ENCODE assay signal across 33 mouse cellular contexts in genomic region chr10:51631411-51632136, GRCm38 (mm10). TPM values are rescaled to one million over a fixed set of nuclear protein-coding genes. Genes with fewer than 3 reads are reported as not detected.
DNase-seq lines count a peak whose midpoint lies in the region; ATAC-seq and TF ChIP-seq lines count a peak whose summit lies in the region.
"Had no signal": no experiment of that assay in that cellular context is flagged by ENCODE, and none has a peak within 500 bp of the region (broad histone marks: within the 10 kb centered on the region; RNA-seq: fewer than 3 reads in every experiment).

Gene Gprc6a (minus strand): TSS chr10:51631461.

- no peak within 1 kb of the TSS for H3K27ac ChIP-seq in forebrain, embryonic 14.5 days (ENCODE audit: low read depth, low read length)
- no peak within 1 kb of the TSS for H3K27ac ChIP-seq in forebrain, embryonic 15.5 days (replicated peaks)
- H3K27ac ChIP-seq in liver, postnatal 0 days (ENCODE audit: low read depth), result no peak within 1 kb of the TSS
- H3K27ac ChIP-seq in liver, embryonic 11.5 days (ENCODE audit: low read depth, low read length), result no peak within 1 kb of the TSS
- H3K27ac ChIP-seq: hindbrain, embryonic 14.5 days; limb, embryonic 15.5 days; stomach, embryonic 15.5 days had no signal

- no peak within 1 kb of the TSS for H3K4me3 ChIP-seq in forebrain, embryonic 14.5 days (ENCODE audit: low read depth, low read length)
- H3K4me3 ChIP-seq in forebrain, embryonic 15.5 days, result no peak within 1 kb of the TSS
- no peak within 1 kb of the TSS for H3K4me3 ChIP-seq in liver, postnatal 0 days (ENCODE audit: low read depth, low read length)
- H3K4me3 ChIP-seq in liver, embryonic 11.5 days (ENCODE audit: low read depth, low read length), result no peak within 1 kb of the TSS
- H3K4me3 ChIP-seq: heart, embryonic 12.5 days; limb, embryonic 15.5 days; stomach, embryonic 15.5 days had no signal

- WGBS in forebrain, embryonic 14.5 days, result 41% methylated on average over 8 of the region's 8 CpGs
- WGBS in forebrain, embryonic 15.5 days, result 40% methylated on average over 8 of the region's 8 CpGs
- WGBS in liver, postnatal 0 days (ENCODE audit: insufficient replicate concordance), result 56% methylated on average over 8 of the region's 8 CpGs
- 74% methylated on average over 8 of the region's 8 CpGs for WGBS in liver, embryonic 11.5 days

- no peak within 1 kb of the TSS for H3K9ac ChIP-seq in forebrain, embryonic 14.5 days (ENCODE audit: low read length)
- H3K9ac ChIP-seq in forebrain, embryonic 15.5 days (replicated peaks), result no peak within 1 kb of the TSS
- H3K9ac ChIP-seq in liver, postnatal 0 days (replicated peaks), result no peak within 1 kb of the TSS
- H3K9ac ChIP-seq in liver, embryonic 11.5 days (ENCODE audit: low read depth, low read length), result no peak within 1 kb of the TSS
- H3K9ac ChIP-seq: heart, embryonic 12.5 days; hindbrain, embryonic 14.5 days; limb, embryonic 15.5 days; stomach, embryonic 15.5 days had no signal

- no peak for ATAC-seq in forebrain, embryonic 14.5 days
- ATAC-seq in forebrain, embryonic 15.5 days (replicated peaks), result no peak
- peak; percentile 71 for ATAC-seq in liver, postnatal 0 days
- no peak for ATAC-seq in liver, embryonic 11.5 days (replicated peaks; ENCODE audit: low FRiP score)
- ATAC-seq in erythroid progenitor cell, adult 5-6 weeks (replicated peaks; ENCODE audit: low FRiP score, poor library complexity, severe bottlenecking), result no peak
- ATAC-seq: intestine, postnatal 0 days; Patski had no signal

- TF ChIP-seq CTCF in liver, postnatal 0 days (IDR thresholded peaks at IDR 0.05; ENCODE audit: low read depth), result no peak

- no peaks in the 10 kb centered on the region for H3K27me3 ChIP-seq in forebrain, embryonic 14.5 days (replicated peaks; ENCODE audit: control insufficient read depth, insufficient read depth, low read length)
- no peaks in the 10 kb centered on the region for H3K27me3 ChIP-seq in forebrain, embryonic 15.5 days
- H3K27me3 ChIP-seq in liver, postnatal 0 days (ENCODE audit: insufficient read depth, low read length), result no peaks in the 10 kb centered on the region
- no peaks in the 10 kb centered on the region for H3K27me3 ChIP-seq in liver, embryonic 11.5 days (replicated peaks; ENCODE audit: control insufficient read depth, insufficient read depth, low read length)
- H3K27me3 ChIP-seq: heart, embryonic 12.5 days; limb, embryonic 15.5 days; stomach, embryonic 15.5 days had no signal

- no peaks in the 10 kb centered on the region for H3K4me1 ChIP-seq in forebrain, embryonic 14.5 days (ENCODE audit: control insufficient read depth, insufficient read depth, low read length)
- peaks cover 6% of the 10 kb centered on the region; the same call in 1 of the 2 replicates for H3K4me1 ChIP-seq in forebrain, embryonic 15.5 days
- H3K4me1 ChIP-seq in liver, postnatal 0 days (ENCODE audit: insufficient read depth), result no peaks in the 10 kb centered on the region
- no peaks in the 10 kb centered on the region for H3K4me1 ChIP-seq in liver, embryonic 11.5 days (replicated peaks; ENCODE audit: control insufficient read depth, insufficient read depth, low read length)
- H3K4me1 ChIP-seq: heart, embryonic 12.5 days; limb, embryonic 15.5 days; stomach, embryonic 15.5 days had no signal

- no peak for TF ChIP-seq EP300 in liver, postnatal 0 days (IDR thresholded peaks at IDR 0.05; ENCODE audit: low read depth)

- peak; percentile 33 for DNase-seq in forebrain, embryonic 14.5 days (ENCODE audit: low spot score)
- no peak for DNase-seq in liver, postnatal 0 days
- no peak for DNase-seq in liver, embryonic 11.5 days (ENCODE audit: low spot score)
- DNase-seq in Muller cell, postnatal 12 days (ENCODE audit: inconsistent ontology term), result peak; percentile 69
- peak; percentile 35 for DNase-seq in lung, postnatal 10 days
- DNase-seq in urinary bladder, adult 18-20 months (ENCODE audit: low spot score in 2 of 2), result no peak
- DNase-seq: adrenal gland, postnatal 10 days; cerebellum, adult 11-12 months; cerebellum, adult 9-11 months; gastrocnemius, postnatal 10 days; kidney, adult 9 months; kidney, postnatal 10 days; layer of hippocampus, postnatal 36 days; left cerebral cortex, postnatal 4 days; midbrain, embryonic 14.5 days; right cerebral cortex, postnatal 25 days had no signal

- no peak within 1 kb of the TSS for H3K4me2 ChIP-seq in forebrain, embryonic 14.5 days (ENCODE audit: low read length)
- H3K4me2 ChIP-seq in forebrain, embryonic 15.5 days (replicated peaks), result no peak within 1 kb of the TSS
- peak within 1 kb of the TSS; percentile 30; the same call in 1 of the 2 replicates for H3K4me2 ChIP-seq in liver, postnatal 0 days (ENCODE audit: low read depth, low read length)
- H3K4me2 ChIP-seq in liver, embryonic 11.5 days, result no peak within 1 kb of the TSS
- H3K4me2 ChIP-seq: heart, embryonic 12.5 days; hindbrain, embryonic 14.5 days; limb, embryonic 15.5 days; stomach, embryonic 15.5 days had no signal

- no peaks in the 10 kb centered on the region for H3K9me3 ChIP-seq in forebrain, embryonic 14.5 days (replicated peaks; ENCODE audit: control insufficient read depth, low read length)
- no peaks in the 10 kb centered on the region for H3K9me3 ChIP-seq in forebrain, embryonic 15.5 days
- no peaks in the 10 kb centered on the region for H3K9me3 ChIP-seq in liver, postnatal 0 days (ENCODE audit: low read length)
- H3K9me3 ChIP-seq in liver, embryonic 11.5 days (ENCODE audit: control insufficient read depth, low read length), result no peaks in the 10 kb centered on the region
- H3K9me3 ChIP-seq: G1E; heart, embryonic 12.5 days; limb, embryonic 15.5 days; stomach, embryonic 15.5 days had no signal

- H3K36me3 ChIP-seq in forebrain, embryonic 14.5 days (ENCODE audit: control insufficient read depth, insufficient read depth, low read length), result no peaks in the 10 kb centered on the region
- H3K36me3 ChIP-seq in forebrain, embryonic 15.5 days, result no peaks in the 10 kb centered on the region
- no peaks in the 10 kb centered on the region for H3K36me3 ChIP-seq in liver, postnatal 0 days (replicated peaks; ENCODE audit: insufficient read depth, low read length)
- H3K36me3 ChIP-seq in liver, embryonic 11.5 days (ENCODE audit: control insufficient read depth, insufficient read depth, low read length), result no peaks in the 10 kb centered on the region
- H3K36me3 ChIP-seq: G1E; heart, embryonic 12.5 days; limb, embryonic 15.5 days; stomach, embryonic 15.5 days had no signal

RNA-seq across cellular contexts. Expression of gene Gprc6a, which starts in this region (rescaled TPM):
- polyA plus RNA-seq in forebrain, embryonic 14.5 days (2014; fragmentation: Nextera tagmentation; extraction: Ambion mirVana), result 0.12 TPM in 1 of 2 replicates, not detected in the other
- polyA plus RNA-seq in forebrain, embryonic 15.5 days (2015; fragmentation: Nextera tagmentation; extraction: Ambion mirVana), result 0.08 TPM in 1 of 2 replicates, not detected in the other
- 0.05 TPM in 1 of 2 replicates, not detected in the other for polyA plus RNA-seq in liver, postnatal 0 days (2015; fragmentation: Nextera tagmentation; extraction: Ambion mirVana)
- not detected in 2 replicates for polyA plus RNA-seq in liver, embryonic 11.5 days (2014; fragmentation: Nextera tagmentation; extraction: Ambion mirVana)
- not detected in 2 replicates for total RNA-seq in erythroid progenitor cell, adult 5-6 weeks (2015; ENCODE audit: low replicate concordance)
- not detected in 2 replicates for total RNA-seq in erythroid progenitor cell, adult 5-6 weeks (2017; ENCODE audit: low replicate concordance)
- total RNA-seq: adrenal gland, postnatal 10 days; G1E; gastrocnemius, postnatal 10 days; hematopoietic stem cell, adult 5-6 weeks; layer of hippocampus, postnatal 36 days; left cerebral cortex, postnatal 4 days; neutrophil, adult 5-6 weeks had no signal
- polyA plus RNA-seq: cortical plate, adult 2 months; G1E; gonadal fat pad, adult 2 months; heart, embryonic 12.5 days; heart, postnatal 0 days; hindbrain, embryonic 14.5 days; large intestine, adult 2 months; midbrain, embryonic 14.5 days; neural tube, embryonic 11.5 days; Patski; urinary bladder, adult 2 months had no signal

Comparison
In these comparisons a context has a peak if more than half of its experiments do, and no peak if none do; other contexts are left out.
1. Peak in DNase-seq in forebrain, embryonic 14.5 days; RNA of the gene not detected or under 1 TPM.
2. Peak in ATAC-seq and H3K4me2 ChIP-seq in liver, postnatal 0 days; RNA of the gene not detected or under 1 TPM.
3. DNase-seq: peak in Muller cell, postnatal 12 days (single experiment) and lung, postnatal 10 days (single experiment); none in liver, postnatal 0 days (single experiment), liver, embryonic 11.5 days (single experiment) and urinary bladder, adult 18-20 months (0 of 2).